Mouse (Mus musculus): Measurements from ENCODE around the gene Kmt2d.

- TF ChIP-seq POLR2A (IDR thresholded peaks at IDR 0.05; ENCODE audit: borderline replicate concordance, control insufficient read depth, low read depth, low read length) (no peak), CTCF (IDR thresholded peaks at IDR 0.05; ENCODE audit: control insufficient read depth, insufficient read depth, low read length) (no peak)
Measured at GRCm38 (mm10) chr15:98883661-98884060, 12.7 kb upstream of the Kmt2d start.
